Mouse (Mus musculus) erythroblast, embryonic 14.5 days (primary cell): Measurements from ENCODE around the gene Cbarp. TPM values are rescaled to one million over a fixed set of nuclear protein-coding genes. Genes with fewer than 3 reads are reported as not detected.

Source experiments
- H3K27me3 ChIP-seq: 2 replicates; pipeline ENCODE4 v1.6.1; 2012; ENCODE audit warnings: inconsistent platforms; ENCODE audit not compliant: control insufficient read depth
- H3K36me3 ChIP-seq: 2 replicates; pipeline ENCODE4 v1.6.1; 2012; ENCODE audit warnings: mild to moderate bottlenecking, inconsistent platforms; ENCODE audit not compliant: control insufficient read depth
- H3K4me1 ChIP-seq: 2 replicates; pipeline ENCODE4 v1.6.1; 2012; ENCODE audit warnings: inconsistent platforms; ENCODE audit not compliant: control insufficient read depth
- H3K4me3 ChIP-seq: replicated peaks from 2 replicates; pipeline ENCODE3; 2012; ENCODE audit warnings: moderate library complexity, mild to moderate bottlenecking, inconsistent platforms
- H3K9me3 ChIP-seq: 2 replicates; pipeline ENCODE4 v1.6.1; 2012; ENCODE audit warnings: low read length, inconsistent platforms, mixed read lengths; ENCODE audit not compliant: control insufficient read depth
- GATA1 ChIP-seq: IDR thresholded peaks from 2 replicates; pipeline ENCODE4 v1.6.1; 2012; ENCODE audit warnings: low read length, inconsistent platforms, mixed read lengths
- TAL1 ChIP-seq: IDR thresholded peaks from 3 replicates; pipeline ENCODE4 v1.6.1; 2012; ENCODE audit warnings: low read length, inconsistent platforms, mixed read lengths
- polyA plus RNA-seq: library from polyadenylated mRNA; stranded (reverse); fragments of >175 nt; gene quantifications from 2 replicates; pipeline ENCODE4 v1.2.3, GENCODE M21; 2012

Gene Cbarp
- polyA plus RNA-seq, 1 experiment = 0.52 TPM

GRCm38 (mm10) chr10:80153713-80154112 is 13.1 kb upstream of the Cbarp start:
- Histone ChIP-seq H3K4me3 (no peak overlapping the region), H3K27me3 (no peaks in the 10 kb centered on the region), H3K36me3 (peaks cover 82% of the 10 kb centered on the region), H3K9me3 (no peaks in the 10 kb centered on the region), H3K4me1 (peaks cover 87% of the 10 kb centered on the region)
- TF ChIP-seq GATA1 (no peak), TAL1 (no peak)

DNA sequence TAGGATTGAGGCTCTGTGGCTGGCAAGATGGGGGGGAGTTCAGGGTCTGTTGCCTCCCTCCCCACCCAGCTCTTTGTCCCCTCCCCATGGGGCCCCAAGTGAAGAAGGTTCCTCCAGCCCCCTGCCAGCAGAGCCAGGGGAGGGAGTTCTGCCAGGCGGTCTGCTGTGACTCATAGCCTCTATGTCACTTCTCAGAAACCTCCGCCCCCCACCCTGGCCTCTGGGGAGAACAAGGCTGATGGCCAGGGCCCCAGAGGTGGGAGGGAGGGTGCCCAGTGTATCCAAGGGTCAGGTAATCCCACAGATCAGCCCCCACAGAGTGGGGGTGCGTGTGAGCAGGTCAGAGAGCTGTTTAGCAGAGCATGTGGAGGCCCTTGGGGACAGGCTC is 12.2 kb upstream of the Cbarp start:
- Histone ChIP-seq H3K4me3 (no peak overlapping the region), H3K4me1 (peaks cover 84% of the 10 kb centered on the region), H3K9me3 (no peaks in the 10 kb centered on the region), H3K27me3 (no peaks in the 10 kb centered on the region), H3K36me3 (peaks cover 82% of the 10 kb centered on the region)
- TF ChIP-seq GATA1 = no peak
- TF ChIP-seq TAL1 = no peak

- TF ChIP-seq GATA1 (no peak), TAL1 (no peak)
- Histone ChIP-seq H3K4me1 (peaks cover 86% of the 10 kb centered on the region), H3K36me3 (peaks cover 82% of the 10 kb centered on the region), H3K27me3 (no peaks in the 10 kb centered on the region), H3K4me3 (peak overlapping the region; percentile 95), H3K9me3 (no peaks in the 10 kb centered on the region)
Observed at GRCm38 (mm10) chr10:80152071-80152872, 11.6 kb upstream of the Cbarp start.

GRCm38 (mm10) chr10:80151211-80152034 is 10.8 kb upstream of the Cbarp start:
- no peaks in the 10 kb centered on the region for H3K9me3 ChIP-seq
- H3K4me1 ChIP-seq = peaks cover 89% of the 10 kb centered on the region
- TF ChIP-seq TAL1 (no peak), GATA1 (no peak)
- H3K4me3 ChIP-seq = peak overlapping the region; percentile 95
- peaks cover 82% of the 10 kb centered on the region for H3K36me3 ChIP-seq
- no peaks in the 10 kb centered on the region for H3K27me3 ChIP-seq

DNA sequence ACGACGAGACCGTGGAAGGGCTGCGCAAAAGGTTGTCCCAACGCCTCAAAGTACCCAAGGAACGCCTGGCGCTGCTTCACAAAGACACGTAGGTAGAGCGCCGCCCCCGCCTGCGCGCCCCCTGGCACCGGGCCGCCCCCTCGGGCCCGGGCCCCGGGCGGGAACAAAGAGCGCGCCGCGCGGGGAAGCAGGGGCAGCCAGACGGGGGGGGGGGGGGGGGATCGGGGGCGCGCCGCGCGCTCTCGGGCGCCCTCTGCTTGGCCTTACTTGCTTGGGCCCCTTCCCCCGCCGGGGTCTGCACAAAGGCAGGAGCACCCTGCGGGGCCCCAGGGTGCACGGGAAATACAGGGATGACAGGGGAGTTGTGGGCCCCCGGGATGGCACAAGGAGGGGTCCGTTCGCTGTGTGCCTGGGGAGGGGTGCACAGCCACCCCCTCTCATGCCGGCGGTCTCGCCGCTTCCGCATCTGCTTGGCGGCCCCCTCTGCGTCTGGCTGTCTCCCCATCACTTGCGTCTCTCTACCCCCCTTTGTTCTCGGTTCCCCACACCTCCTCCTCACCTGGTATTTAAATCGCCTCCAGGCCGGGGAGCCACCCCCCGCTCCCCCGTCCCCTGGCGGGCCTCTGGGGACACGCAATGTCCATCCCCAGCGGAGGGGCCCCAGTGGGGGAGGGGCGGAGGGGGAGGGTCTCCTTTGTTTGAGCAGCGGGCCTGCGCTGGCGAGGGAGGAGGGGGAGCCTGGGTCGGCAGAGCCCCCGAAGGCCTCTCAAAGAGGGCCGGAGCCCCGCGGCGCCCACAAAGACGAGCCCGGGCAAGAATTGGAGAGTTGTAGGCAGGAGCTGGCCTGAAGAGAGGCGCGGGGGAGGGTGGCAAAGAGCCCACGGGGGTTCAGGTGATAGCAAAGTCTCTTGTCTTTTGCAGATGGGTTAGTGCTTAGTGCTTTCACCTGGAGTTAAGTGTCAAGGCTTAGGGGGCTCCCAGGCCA is 9.9 kb upstream of the Cbarp start:
- Histone ChIP-seq H3K27me3 (no peaks in the 10 kb centered on the region), H3K9me3 (no peaks in the 10 kb centered on the region), H3K4me1 (peaks cover 95% of the 10 kb centered on the region), H3K36me3 (peaks cover 82% of the 10 kb centered on the region), H3K4me3 (peak overlapping the region; percentile 95)
- no peak for TF ChIP-seq GATA1
- TF ChIP-seq TAL1 = no peak

DNA sequence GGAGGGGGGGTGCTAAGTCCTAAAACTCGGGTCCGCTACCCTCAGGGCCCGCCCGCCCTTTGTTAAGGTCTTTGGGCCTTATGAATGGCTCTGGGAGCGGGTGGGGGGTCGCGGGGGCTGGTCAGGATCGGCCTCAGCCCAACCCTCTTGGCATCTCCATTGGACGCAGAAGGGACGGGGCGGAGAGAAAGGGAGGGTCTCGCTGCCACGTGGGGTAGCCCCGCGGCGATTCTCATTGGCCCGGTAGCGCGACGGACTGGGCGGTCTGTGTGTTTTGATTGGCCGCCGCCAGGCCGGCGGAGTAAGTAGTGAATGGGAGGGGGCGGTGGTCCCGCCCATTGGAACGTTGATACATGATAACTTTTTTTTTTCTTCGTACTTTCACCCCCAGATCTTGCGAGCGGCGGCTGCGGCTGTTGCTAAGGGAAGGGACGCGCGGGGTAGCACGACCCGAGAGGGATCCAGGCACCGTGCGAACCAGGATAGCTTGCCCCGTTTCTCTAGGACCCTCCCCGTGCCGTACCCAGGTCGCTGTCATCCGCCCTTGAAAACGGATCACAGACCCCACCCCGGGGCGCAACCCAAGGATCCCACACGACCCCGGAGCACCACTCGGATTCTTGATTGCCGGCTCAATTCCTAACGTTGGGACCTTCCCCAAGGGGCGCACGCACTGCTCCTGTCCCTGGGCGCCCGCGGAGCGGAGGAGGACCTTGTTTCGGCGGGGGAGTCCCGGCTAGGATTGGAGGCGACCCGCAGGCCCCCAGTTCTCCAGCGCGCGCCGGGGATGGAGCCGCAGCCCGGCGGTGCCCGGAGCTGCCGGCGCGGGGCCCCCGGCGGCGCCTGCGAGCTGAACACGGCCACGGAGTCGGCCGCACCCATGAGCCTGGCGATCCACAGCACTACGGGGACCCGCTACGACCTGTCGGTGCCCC is 8.9 kb upstream of the Cbarp start:
- TF ChIP-seq GATA1 (no peak), TAL1 (no peak)
- H3K27me3 ChIP-seq = no peaks in the 10 kb centered on the region
- peaks cover 82% of the 10 kb centered on the region for H3K36me3 ChIP-seq
- peaks cover 96% of the 10 kb centered on the region for H3K4me1 ChIP-seq
- no peaks in the 10 kb centered on the region for H3K9me3 ChIP-seq
- H3K4me3 ChIP-seq = peak overlapping the region; percentile 95

GRCm38 (mm10) chr10:80148610-80149290 is 8.1 kb upstream of the Cbarp start:
- Histone ChIP-seq H3K4me1 (peaks cover 96% of the 10 kb centered on the region), H3K36me3 (peaks cover 82% of the 10 kb centered on the region)

More at GRCm38 (mm10) chr10:80148610-80149290, 8.1 kb upstream of the Cbarp start:
- Histone ChIP-seq H3K9me3 (no peaks in the 10 kb centered on the region), H3K4me3 (peak overlapping the region; percentile 95), H3K27me3 (no peaks in the 10 kb centered on the region)
- TF ChIP-seq TAL1 = no peak
